Mouse (Mus musculus) mouse trophoblast stem cell (cell line): ENCODE results near the gene 1700001P01Rik.

Experiments
- in situ Hi-C, 2 experiments: fragments of 300-500 bp; cut with MseI, MboI; formaldehyde crosslinking; loops; 2 replicates in 1 of 2; 3 replicates in 1 of 2; pipeline ENCODE4 v1.15.1; 2025

Gene 1700001P01Rik

DNA sequence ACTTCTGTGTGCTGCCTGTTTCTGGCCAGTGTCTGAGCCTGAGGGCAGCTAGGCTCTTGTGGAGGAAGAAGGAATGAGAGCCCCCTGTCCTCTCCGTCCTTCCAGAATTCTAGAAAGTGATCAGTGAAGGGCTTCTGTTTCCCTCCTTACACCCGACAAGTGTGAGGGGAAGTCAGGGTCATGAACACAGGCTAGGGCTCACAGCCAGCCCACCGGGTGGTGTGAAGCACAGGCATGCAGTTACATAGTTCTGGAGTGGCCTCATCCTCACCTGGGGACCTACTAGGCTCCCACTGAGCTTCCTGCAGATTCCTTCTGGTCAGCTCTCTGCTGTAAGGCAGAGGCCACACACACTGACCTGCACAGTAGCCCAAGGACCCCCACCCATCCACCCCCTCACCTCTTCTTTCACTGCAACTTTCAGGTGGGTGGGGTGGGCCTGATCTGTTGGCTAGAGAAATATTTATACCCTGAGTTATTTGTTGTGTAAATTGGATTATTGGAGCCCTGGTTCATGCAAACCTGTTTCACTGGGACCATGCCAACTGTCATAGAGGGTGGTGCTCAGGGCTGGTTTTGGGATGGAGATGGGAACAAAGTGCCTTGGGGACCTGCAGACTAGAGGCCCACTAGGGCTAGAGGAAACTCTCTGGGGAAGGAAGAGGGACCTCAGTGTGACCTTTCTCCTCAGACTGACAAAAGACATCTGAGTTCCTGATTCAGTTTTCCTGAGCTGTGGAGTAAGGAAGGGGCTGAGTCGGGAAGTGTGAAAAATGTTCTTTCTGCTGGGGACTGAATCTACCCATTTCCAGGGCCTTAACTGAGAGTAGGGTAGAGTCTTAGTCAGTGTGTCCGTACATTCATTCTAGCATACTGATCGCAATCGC lies 33.8 kb upstream of the 1700001P01Rik start:
- in situ Hi-C loops, result no loop called here

DNA sequence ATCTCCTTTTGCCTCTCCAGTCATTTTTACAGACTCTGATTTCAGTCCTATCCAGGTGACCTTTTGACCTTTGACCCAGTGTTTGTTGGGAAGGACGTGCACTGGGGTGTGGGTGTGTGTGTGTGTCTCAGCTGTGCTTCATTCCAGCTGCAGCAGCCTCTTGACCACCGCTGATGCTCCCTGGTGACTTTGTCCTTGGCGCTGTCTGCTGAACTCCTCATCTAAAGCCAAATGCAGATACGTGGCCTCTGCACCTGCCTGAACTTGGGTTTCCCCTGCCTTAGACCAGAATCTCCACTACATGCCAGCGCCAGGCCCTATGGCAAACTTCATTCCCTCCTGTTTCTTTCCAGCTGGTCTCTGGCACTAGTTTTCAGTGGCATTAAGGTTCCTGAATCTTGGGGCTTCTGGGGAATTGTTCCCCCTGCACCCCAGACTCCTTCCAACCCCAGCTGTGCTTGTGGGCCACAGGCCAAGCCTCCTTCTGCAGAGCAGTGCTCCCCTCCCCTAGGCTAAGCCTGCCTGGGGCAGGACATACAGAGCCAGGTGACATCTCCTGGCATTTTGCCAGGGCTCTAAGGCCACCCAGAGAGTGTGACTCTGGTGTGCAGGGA lies 33.0 kb upstream of the 1700001P01Rik start:
- in situ Hi-C loops, result no loop called here

DNA sequence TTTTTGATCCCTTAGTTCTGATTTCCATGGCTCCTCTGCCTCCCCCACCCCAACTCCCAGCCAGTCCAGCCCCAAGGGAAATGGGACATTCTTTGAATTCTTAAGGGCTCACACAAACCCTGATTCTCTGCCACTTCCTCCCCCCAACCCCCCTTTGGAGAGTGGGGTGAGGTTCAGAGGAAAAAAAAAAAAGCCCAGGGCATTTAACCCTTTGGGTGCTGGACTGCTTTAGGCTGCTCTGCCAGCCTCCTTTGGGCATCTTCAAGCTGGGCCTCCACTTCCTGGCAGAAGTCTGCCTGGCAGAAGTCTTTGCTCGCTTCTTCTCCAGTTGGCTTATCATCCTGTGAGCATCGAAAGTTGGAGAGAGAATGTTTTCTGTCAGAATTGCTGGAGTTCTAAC lies 32.4 kb upstream of the 1700001P01Rik start:
- in situ Hi-C loops, result no loop called here

DNA sequence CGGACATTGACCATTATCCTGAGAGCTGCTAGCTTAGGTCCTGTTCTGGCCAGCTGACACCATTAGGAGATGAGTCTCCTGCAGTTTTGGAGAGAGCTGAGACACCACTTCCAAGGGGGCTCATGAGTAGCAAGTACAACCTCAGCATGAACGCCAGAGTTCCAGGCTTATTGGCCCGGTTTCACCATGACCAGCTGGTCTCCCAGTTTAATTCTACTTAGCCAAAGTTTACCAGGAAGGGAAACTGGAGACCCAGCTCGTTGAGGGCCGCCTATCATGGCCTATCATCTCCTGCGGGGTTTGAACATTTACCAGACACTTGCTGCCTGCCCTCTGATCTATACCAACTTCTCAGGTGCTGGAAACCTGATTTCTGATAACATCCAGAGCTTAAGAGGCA lies 31.9 kb upstream of the 1700001P01Rik start:
- in situ Hi-C loops, result no loop called here

DNA sequence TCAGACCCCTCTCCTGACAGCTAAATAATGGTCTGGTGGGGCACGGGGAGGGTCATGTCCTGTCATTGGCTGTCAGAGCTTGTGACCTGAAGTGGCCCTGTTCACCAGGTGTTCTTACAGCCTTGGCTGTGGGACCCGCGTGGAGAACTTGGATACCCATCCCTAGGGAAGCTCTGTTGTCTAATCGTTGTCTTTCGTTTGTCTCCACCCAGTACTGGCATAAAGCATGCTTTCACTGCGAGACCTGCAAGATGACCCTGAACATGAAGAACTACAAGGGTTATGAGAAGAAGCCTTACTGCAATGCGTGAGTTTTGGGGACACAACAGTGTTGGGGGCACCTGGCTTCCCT lies 30.9 kb upstream of the 1700001P01Rik start:
- in situ Hi-C loops, result no loop called here

DNA sequence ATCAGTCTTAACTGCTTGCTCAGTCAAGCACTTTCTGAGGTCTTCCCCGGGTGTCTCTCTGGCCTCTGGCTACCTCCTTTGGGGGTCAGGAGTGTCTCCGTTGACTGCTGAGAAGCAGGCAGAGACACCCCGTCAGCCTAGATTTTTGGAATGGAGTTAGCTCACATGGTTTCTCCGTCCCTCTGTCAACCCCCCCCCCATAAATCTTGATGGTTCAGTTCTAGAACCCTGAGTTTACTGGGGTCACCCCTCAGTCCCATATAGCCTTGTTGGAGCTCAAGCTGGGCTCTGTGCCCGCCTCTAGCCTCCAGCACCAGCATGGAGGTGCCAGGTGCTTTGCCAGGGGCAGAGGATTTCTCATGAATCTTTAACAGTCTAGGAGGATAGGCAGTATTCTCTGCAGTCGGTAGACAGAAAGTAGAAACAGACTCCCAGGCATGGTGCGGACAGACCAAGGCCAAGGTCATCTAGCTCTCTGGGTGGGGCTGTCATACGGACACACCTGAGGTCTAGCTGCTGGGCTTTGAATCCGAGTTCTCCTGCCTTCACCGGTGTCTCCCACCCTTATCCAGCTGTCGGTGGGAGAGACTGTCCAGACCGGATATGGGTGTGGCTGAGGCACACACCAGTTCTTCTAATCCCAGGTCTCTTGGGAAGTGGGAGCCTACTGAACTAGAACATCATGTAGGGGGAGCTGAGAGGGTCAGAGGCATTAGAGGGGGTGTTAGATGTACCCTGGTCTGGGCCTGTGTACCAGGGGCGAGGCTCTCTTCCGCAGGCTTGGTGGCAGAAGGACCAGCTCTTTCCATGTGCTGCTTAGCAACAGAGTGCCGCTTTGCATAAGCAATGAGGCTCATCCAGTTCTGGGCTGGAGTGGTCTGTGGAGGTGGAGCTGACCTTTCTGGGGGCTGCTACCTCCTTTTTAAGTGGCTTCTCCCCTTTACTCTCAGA lies 30.2 kb upstream of the 1700001P01Rik start:
- in situ Hi-C loops, result no loop called here

DNA sequence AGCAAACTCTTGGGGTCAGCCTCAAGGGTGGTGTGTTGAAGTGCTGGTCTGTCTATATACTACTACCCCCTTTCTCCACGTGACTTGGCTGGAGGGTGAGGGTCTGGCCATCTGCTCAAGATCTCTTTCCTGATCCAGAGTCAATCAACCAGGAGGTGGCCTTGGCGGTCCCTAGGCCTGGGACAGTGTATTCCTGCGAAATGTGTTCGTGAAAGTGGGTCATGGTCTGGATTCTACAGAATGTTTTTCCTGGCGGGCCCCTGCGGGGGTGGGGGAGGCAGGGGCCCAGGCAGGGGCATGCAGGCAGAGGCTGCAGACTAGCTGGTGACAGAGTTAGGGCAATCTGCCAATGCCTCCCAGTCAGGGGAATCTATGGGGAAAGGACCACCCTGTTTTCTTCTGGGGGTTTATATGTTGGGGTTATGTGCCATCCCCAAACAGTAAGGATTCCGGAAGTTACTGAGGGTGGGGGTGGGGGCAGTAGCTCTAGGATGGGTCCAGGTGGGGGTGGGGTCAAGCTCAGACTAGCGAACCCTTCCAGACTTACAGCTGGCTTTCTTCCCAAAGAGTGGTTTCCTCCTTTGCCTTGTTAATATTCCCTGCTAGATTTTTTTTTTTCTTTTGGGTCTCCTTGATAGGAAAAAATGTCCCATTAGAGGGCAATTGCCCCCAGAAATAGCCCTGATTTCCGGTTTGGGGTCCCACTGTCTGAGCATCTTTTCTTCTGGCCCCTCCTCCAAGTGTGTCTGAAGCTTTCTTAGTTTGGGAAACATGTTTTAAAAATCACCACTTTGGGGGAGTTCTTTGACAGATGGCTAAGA lies 29.3 kb upstream of the 1700001P01Rik start:
- in situ Hi-C loops, result no loop called here

DNA sequence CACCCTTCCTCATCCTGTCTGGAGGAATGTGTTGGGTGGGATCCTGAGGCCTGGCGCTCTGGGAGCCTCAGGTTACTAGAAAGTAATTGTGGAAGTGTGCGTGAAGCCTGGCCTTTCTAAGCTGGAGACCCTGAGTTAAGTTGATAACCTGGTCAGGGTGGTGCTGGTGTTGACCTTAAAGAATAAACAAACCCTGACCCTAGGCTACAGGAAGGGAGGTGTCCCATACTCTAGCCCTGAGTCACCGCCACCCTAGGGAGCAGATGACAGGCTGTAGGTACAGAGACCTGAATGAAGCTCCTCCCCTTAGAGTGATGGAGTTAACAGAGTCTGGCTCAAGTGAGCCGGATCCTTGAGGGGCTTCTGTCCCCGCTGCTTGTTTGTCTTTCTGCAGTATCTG lies 28.1 kb upstream of the 1700001P01Rik start:
- in situ Hi-C loops, result no loop called here

DNA sequence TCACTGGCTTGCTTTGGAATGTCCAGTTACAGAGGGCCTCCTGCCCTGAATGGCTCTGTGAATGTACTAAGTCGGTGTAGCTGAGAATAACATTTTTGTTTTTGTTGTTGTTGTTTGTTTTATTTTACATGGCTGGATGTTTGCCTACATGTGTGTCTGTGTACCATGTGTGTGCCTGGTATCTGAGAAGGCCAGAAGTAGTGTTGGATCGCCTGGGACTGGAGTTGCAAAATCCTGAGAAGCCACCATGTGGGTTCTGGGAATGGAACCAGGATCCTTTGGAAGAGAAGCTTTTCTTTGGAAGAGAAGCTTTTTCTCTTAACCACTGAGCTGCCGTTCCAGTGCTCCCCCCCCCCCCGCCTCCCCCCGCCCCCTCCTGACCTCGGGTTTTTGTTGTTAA lies 26.8 kb upstream of the 1700001P01Rik start:
- in situ Hi-C loops, result no loop called here

DNA sequence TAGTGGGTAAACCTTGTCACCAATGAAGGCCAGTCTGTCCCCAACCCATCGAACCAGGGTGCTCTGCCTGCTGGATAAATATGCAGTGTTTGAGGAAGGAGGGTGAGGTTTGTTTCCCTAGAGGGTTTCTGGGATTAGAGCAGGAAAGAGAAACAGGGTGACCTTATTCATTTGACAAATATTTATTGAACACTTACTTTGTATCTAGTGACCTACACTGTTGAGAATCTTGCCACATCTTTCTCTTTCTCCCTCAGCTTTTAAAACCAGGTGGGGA lies 26.4 kb upstream of the 1700001P01Rik start:
- in situ Hi-C loops, result no loop called here

DNA sequence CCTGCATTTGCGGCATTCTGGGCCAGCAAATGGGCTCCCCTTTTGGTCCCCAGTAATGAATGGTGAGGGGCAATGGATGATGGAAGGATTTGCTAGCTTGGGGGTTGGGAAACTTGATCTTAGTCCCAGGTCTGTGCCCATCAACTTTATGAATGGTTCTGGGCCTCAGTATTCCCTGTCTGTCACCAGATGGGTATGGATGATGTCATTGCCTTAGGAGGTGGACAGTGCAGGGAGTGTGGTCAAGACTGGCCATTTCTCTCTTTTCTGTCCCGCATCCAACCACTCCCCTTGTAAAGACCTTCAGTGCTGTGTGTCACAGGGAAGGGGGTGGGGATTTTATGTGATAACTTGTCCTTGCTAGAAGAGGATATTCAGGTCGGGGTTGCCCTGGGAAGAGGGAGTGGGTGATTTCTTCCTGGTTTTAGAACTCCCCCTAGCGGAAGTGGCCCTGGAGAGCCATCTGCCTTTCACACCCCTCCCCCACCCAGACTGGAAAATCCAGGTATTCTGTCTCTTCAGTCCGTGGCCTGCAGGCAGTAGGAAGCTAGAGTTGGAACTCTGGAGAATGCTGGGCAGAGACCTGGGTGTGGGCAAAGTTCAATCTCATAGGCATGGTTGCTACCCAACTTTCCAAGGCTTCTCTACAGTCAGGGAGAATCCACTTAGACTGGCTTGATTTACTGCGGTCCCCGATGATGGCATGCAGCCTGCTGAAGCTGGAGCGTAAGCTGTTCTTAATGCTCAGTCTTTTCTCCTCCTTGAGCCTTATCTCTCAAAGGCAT lies 25.9 kb upstream of the 1700001P01Rik start:
- in situ Hi-C loops, result no loop called here

DNA sequence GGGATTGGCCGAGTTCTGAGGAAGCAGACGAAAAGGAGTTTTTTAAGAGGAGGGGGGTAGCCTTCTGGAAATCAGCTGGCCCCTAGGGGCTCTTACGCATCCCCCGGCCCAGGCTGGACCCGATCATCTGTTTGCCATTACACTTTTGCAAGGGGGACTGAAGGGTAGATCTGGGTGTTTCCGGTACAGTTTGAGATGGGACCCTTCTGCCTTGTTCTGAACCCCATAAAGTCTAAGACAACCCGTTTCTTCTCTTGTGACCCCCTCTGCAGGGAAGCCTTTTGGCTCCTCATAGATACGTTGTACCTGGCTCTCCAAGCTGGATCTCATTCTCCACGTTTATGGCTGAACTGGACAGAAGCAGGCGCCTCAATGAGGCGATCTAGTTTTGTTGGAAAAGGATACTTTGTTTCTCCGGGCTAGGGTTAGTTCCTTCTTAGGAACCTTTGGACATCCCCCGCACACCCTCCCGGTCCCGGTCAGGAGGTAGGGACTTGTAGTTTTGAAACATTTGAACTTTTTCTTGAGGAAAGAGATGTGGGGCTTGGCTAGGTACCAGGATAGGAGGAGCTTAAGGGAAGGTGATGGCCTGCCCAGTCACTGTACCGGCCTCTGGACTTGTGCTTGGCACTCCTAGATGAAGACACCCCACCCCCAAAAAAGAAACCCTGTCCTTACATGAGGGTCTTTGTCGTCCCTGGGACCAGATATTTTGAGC lies 25.1 kb upstream of the 1700001P01Rik start:
- in situ Hi-C loops, result no loop called here

DNA sequence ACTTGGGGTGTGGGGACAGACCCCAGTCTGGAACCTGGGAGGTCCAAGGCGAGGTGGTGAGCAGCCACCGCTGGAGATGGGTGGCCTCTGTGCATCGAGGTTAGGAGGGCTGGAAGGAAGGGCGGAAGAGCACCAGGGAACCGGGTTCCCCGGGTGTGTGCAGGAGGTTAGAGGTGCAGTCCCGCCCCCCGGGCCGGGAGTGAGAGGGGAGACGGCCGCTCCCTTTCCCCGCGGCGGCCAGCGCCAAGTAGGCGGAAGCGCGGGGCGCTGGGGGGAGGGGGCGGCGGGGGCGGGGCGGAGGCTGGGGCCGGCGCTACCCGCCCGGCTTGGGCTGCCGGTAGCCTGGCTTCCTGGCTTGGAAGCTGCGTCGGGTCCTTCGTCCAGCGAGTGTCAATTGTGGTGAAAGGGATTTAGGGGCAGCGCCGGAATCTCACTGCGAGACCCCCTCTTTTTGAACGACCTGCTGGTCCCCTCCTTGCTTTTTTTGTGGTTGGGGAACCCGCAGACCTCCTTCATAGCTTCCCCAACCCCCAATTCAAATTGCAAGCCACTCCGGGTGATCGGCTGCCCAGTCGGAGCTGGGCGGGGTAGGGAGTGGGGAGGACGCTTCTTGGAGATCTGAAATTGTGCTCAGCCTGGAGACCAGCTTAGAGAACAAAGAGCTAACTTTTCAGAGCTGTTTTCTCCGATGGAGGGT lies 24.4 kb upstream of the 1700001P01Rik start:
- in situ Hi-C loops, result loop anchor here in 1 of 2 experiments (10.0 kb wide), 1 partner anchor 75 kb away; no protein-coding TSS in a partner anchor

DNA sequence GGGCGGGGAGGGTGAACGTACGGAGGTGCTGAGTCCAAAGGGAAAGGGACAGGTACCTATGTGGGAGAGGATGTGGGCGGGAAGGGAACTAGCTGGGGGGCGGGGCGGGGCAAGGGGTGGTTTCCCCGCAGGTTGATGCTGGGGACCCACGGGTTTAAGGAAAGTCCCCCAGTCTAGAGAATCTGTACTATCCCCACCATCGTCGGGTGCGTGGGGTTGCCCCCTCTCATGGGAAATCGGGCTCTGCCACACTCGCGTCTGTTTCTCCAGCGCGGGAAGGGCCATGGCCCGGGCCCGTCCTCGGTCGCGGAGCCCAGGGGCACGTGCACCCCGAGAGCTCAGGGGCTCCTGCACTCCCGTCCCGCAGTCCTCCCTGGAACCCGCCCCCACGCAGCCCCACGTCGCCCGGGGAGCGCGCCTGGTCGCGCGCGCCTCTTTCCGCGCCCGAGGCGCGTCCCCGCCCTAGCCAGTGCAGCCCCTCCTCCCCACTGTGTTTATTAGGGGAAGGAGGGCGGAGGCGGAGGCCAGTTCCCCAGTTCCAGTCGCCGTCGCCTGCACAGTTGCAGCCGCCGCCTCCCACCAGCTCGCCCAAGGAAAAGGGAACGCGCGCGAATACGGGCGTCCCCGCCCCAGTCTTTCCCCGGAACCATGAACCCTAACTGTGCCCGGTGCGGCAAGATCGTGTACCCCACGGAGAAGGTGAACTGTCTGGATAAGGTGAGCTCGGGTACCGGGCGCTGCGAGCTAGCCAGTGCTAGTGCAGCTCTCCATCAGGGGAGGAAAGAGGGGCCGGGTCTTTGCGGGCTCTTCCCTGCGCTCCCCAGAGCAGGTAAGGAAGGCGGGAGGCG lies 23.7 kb upstream of the 1700001P01Rik start:
- in situ Hi-C loops, result loop anchor here in 1 of 2 experiments (10.0 kb wide), 1 partner anchor 75 kb away; no protein-coding TSS in a partner anchor

DNA sequence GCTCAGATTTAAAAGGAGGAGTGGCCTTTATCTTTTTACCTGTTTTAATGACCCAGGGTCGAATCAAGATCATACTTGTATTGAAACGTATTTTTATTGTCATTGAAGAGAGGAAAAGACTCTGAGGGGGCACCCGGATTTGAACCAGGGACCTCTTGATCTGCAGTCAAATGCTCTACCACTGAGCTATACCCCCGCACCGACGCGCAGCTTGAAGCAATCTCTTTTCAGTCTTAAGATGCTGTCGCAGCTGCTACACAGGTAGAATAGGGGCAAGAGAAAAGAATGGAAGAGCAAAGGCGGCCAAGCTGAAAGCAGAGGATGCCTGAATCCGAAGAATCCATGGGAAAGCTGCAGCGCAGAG lies 23.0 kb upstream of the 1700001P01Rik start, which contains the start of gene Lasp1:
TSS of gene Lasp1 (plus strand) at position 219 of the 364 bp plus-strand sequence.
- in situ Hi-C loops, result loop anchor here in 1 of 2 experiments (10.0 kb wide), 1 partner anchor 76 kb away; no protein-coding TSS in a partner anchor

DNA sequence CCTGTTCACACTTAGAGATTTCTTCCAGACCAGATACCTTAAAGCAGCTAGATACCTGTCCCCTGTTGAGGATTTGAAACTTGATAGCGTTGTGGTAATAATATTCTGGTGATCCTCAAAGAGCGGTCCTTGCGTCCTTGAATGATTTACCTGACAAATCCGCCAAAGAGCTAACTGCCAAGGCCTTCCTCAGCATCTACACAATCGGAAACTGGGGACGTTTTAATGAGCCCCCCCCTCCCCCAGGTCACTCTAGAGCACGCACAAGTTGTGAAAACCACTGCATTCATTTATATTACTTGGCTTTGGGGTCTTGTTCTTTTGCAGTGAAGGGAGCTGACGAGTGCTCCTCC lies 22.3 kb upstream of the 1700001P01Rik start:
- in situ Hi-C loops, result loop anchor here in 1 of 2 experiments (10.0 kb wide), 1 partner anchor 77 kb away; no protein-coding TSS in a partner anchor

DNA sequence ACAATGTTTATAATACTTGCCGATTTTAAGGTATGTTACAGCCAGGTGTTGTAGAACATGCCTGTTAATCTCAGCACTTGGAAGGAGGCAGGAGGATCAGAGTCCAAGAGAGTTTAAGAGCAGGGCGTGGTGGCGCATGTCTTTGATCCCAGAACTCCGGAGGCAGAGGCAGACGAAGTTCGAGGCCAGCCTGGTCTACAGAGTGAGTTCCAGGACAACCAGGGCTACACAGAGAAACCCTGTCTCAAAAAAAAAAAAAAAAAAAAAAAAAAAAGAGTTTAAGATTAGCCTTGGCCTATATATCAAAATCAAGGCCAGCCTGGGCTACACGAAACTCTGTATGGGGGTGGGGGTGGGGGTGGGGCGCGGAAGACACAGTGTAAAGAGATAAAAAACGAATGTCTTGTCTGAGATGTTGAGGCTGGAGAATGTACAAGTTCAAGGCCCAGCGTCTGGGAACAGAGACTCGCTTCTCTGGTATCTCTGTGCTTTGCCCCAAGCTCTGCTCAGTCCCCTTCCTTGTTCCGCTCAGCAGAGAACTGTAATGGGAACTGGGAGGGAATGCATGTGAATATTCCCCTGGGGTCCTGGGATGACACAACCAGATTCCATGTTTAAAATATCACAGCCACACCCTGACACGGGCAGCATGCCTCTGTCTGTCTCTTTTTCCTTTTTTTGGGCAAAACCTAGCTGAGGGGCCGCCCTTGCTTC lies 21.8 kb upstream of the 1700001P01Rik start:
- in situ Hi-C loops, result loop anchor here in 1 of 2 experiments (10.0 kb wide), 1 partner anchor 77 kb away; no protein-coding TSS in a partner anchor
